1 mouse cellular context compared by ENCODE assay signal in genomic region chr14:45321067-45321466, GRCm38 (mm10).
TF ChIP-seq lines count a peak whose summit lies in the region.

No protein-coding gene starts in this region.

TF ChIP-seq in MEL, 35 proteins besides CTCF, POLR2A, EP300 and RAD21 (continued from another document):
- TF ChIP-seq SIN3A (IDR thresholded peaks at IDR 0.05; ENCODE audit: low read length) (no peak), USF1 (IDR thresholded peaks at IDR 0.05; ENCODE audit: low read depth, low read length) (no peak), CHD1 (IDR thresholded peaks at IDR 0.05; ENCODE audit: low read depth, low read length) (peak; percentile 94; the same call in 1 of the 2 replicates), MYC (IDR thresholded peaks at IDR 0.05; ENCODE audit: low read depth, low read length) (0 out of 2 replicates have a peak, but pooled peaks have one; percentile 10), SMC3 (IDR thresholded peaks at IDR 0.05; ENCODE audit: low read depth, low read length) (no peak), BHLHE40 (IDR thresholded peaks at IDR 0.05; ENCODE audit: borderline replicate concordance, low read depth, low read length) (no peak), NRF1 (IDR thresholded peaks at IDR 0.05; ENCODE audit: insufficient read depth, low read depth, low read length, poor library complexity, severe bottlenecking) (no peak), TCF12 (IDR thresholded peaks at IDR 0.05; ENCODE audit: low read depth, low read length) (peak; percentile 43), CHD2 (IDR thresholded peaks at IDR 0.05; ENCODE audit: low read length) (no peak), KAT2A (conservative IDR thresholded peaks at IDR 0.05; ENCODE audit: low read depth, low read length) (peak; percentile 56), MXI1 (IDR thresholded peaks at IDR 0.05; ENCODE audit: low read depth, low read length) (0 out of 2 replicates have a peak, but pooled peaks have one; percentile 20), TAL1 (IDR thresholded peaks at IDR 0.05; ENCODE audit: low read length) (no peak), MYB (IDR thresholded peaks at IDR 0.05; ENCODE audit: low read depth, low read length) (no peak), MEF2A (IDR thresholded peaks at IDR 0.05; ENCODE audit: extremely low read depth, insufficient replicate concordance, low read depth, low read length, poor library complexity, severe bottlenecking) (no peak), HCFC1 (IDR thresholded peaks at IDR 0.05; ENCODE audit: low read depth, low read length) (no peak), ETS1 (IDR thresholded peaks at IDR 0.05; ENCODE audit: low read depth, low read length) (peak; percentile 76), TBP (IDR thresholded peaks at IDR 0.05; ENCODE audit: low read depth, low read length) (no peak), ZKSCAN1 (IDR thresholded peaks at IDR 0.05; ENCODE audit: low read depth, low read length) (no peak)
TF ChIP-seq in MEL: peak in this region for 11.
